Mouse (Mus musculus): ENCODE measurements around the gene Bex2.
A peak's percentile ranks its signal among the peaks of the same experiment; 100 is the strongest.
"Not testable (repeated sequence)": the region's sequence is repeated elsewhere in the genome, so short reads cannot be mapped to it uniquely, and the experiment has no call there.

The Bex2 gene

DNA sequence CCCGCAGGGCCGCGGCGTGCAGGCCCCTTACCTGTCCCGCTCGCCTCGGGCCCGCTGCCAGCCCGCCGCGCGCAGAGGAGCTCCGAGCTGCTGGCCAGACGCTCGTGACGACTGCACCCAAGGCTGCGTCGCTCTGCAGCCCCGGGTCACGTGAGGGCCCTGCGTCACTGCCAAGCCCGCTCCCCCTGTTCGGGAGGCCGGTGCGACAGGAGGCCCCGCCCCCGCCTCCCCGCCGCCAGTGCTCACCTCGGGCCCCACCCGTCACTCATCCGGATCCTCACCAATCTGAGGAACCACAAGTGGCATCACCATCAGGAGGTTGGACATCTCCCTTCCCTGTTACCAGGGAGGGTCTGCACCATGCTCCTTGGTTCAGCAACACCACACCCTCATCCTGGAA is at the start of gene Bex2:
Bex2 (minus strand) TSS at position 217 of the 400 bp plus-strand sequence.
- DNase-seq = not testable (repeated sequence)

DNA sequence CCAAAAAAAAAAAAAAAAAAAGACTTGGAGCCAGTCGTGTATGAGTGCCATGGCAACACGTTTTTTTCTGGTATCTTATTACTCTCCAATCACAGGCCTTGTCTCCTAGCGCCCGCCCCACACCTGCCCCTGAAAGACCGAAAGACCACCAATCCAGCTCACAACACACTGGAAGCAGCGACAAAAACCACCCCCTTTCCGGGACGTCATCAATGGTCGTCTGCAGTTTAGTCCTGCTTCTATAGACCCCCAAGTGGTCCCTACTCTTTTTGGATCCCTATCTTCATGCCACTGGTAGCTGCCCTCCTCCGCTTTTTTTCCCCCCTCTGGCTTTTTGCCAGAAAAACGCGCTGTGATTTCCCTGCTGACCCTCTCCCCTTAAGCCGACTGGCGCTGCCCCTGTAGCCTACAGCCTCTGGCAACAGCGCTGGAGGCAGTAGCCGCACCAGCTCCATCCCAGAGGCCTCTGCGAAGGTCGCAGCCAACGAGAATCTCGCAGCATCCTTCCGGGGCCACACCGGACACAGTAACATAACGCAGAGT is 47.5 kb upstream of the Bex2 start:
- peak in 1 of 2 experiments; percentile 29 for DNase-seq

GRCm38 (mm10) chrX:136115015-136115414 is 47.0 kb upstream of the Bex2 start:
- DNase-seq = no peak

DNA sequence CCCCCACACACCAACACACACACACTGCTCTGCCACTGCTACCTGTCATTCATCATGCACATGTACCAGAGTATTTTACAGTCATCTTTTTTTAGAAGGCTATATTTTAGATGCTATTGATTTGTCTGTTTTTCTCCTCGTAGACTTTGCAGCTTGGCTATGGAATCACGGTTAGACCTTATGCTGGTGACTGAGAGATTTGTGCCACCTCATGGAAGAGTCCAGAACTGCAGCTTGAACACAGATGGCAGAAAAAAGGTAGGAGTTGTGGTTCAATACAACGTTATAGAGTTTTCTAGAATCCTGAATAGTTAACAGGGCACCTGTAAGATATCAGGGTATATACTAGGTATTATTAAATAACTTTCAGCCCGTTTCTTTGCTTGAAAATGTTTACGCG is 39.9 kb upstream of the Bex2 start:
- DNase-seq = peak; percentile 36 to 41

- DNase-seq = no peak
These were observed 36.7 kb upstream of the Bex2 start for GRCm38 (mm10) chrX:136104724-136105088.

DNA sequence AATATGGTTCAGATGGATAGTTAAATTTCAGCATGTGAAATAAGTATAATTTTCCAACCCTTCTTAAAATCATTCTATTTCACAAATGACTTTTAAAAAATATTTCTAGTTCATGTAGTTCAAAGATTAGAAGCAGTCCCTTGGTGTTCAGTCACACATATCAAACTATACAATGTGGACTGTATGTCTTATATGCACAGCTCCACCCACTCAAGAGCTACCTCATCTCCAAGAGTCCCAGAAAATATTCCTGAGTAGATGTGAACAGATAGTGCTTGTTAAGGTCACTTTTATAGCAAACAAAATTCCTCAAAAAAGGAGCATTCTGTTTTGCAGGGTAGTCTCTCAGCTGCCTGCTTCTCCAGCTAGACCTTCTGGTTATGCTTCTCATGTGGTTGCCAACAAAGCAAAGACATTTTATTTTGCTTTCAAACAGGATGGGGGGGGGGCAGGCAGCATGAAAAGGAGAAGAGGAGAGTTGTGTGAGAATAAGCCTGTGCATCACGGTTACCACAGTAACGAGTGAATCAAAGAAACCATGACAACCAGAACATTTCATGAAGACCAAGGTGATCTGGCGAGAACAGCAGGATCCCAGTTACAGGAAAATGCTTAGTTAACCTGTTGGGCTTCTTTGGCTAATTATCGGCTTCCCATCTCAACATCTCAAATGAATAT is 36.1 kb upstream of the Bex2 start:
- no peak for DNase-seq

DNA sequence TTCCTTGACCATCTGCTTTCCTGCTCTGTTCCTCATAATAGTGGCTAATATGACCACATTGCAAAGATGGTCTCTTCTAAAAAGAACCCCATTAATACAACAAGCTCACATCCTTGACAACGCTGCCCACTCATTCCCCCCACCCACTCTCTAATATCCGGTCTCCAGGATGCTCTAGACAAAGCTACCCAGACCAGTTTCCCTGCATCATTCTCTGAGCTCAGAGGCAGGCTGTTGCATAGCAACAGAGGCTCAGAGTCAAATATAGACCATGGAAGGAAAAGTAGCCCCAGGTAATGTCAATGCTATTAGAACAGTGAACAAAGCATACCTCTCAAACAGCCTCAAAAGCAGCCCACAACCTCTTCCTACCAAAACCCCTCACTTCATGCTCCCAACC is 26.4 kb upstream of the Bex2 start:
- no peak for DNase-seq

- no peak for DNase-seq
These were observed 24.7 kb upstream of the Bex2 start for GRCm38 (mm10) chrX:136092497-136093279.

GRCm38 (mm10) chrX:136085155-136085554 is 17.1 kb upstream of the Bex2 start, which contains the start of gene Nxf3:
Nxf3 (minus strand) TSS chrX:136085255.
- DNase-seq = no peak

GRCm38 (mm10) chrX:136067201-136067991 is 640 bp downstream of the Bex2 start:
- DNase-seq = not testable (repeated sequence)

DNA sequence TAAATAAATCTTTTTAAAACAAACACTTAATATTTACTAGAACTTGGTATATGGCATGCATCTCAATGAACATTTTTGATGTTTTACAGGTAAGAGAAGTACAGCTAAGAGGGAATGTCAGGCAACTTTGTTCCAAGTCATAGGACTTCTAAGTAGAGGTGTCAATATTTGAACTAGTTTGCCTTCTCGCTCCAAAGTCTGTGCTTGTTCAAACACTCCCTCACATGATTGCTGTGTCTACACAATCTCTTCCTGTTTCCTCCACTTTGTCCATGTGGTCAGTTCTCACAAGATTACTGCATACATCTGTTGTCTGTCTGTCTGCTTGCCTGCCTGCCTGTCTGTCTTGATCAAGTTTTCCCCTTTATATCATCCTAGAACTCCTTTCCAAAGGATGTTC is 7.3 kb downstream of the Bex2 start:
- DNase-seq = no peak

DNA sequence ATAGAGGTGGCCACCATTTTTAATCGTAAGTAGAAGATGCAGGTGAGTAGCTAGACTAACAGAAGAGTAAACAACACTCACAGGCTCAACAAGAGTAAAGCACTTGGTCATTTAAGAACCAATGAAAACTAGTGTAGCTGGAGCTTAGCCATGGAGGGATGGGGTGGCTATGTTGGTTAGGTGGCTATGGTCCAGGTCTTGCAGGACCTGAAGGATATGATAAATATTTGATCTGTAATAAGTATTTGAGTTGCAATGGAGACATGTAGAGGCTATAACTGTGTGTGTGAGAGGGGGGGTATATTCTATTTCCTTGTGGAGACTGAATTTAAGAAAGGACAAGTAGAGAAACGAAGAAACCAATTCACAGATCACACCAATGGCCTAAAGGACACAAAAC is 16.8 kb downstream of the Bex2 start:
- no peak for DNase-seq

DNA sequence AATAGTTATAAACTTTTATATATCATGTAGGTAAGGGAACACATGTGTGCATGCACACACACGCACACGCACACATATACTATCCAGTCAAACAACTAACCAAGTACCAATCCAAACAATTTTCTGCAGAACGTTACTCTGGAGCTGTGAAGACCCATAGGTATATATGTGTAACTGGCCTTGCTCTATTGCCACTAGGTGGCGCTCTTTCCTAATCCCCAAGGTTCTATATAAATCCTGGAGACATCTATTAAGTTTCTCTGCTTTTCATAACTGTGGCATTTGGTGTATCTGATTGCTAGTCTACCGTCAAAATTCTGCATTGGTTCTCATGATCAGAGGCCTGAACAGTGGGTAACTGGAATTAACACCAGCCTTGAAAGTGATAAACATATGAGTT is 20.5 kb downstream of the Bex2 start:
- DNase-seq = peak; percentile 40 to 73

- DNase-seq = no peak
These were observed 24.3 kb downstream of the Bex2 start for GRCm38 (mm10) chrX:136043726-136044125.

DNA sequence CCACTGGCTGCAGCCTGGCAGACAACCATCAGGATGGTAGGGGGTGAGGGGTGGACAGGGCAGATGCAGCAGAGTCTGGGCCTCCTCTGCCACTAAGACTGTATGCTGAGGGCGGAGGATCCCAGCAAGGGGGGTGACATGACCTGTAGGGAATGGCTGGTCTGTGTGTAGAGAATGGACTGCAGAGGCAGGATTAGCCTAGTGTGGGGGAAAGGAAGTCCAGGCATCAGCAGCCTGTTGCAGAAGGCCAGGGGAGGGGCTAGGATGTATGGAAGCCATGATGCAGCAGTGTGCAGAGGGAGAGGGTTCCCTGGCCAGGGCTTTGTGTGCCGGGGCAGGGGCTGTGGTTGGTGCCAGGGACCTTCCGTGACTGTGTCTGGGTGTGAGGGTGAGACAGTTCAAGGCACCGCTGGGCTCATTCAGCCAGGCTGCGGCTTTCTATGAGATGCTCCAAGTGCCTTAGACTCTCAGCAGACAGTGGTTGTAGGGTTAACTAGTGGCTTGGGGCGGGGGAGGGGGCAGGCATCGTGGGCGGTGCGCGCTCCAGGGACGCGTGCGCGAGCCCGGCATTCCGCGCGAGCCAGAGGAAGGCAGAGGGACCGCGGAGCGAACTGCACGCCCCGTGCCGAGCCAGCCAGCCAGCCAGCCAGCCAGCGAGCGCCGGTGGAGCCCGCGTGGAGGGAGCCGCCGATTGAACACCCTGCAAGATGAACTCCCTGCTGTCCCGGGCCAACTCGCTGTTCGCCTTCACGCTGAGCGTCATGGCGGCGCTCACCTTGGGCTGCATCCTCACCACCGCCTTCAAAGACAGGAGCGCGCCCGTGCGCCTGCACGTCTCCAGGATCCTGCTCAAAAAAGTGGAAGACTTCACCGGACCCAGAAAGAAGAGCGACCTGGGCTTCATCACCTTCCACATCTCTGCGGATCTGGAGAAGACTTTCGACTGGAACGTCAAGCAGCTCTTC is 35.0 kb downstream of the Bex2 start, which contains the start of gene Arxes1:
Arxes1 (plus strand) TSS at position 569 of the 965 bp plus-strand sequence.
- DNase-seq = peak in 1 of 2 experiments; percentile 48

DNA sequence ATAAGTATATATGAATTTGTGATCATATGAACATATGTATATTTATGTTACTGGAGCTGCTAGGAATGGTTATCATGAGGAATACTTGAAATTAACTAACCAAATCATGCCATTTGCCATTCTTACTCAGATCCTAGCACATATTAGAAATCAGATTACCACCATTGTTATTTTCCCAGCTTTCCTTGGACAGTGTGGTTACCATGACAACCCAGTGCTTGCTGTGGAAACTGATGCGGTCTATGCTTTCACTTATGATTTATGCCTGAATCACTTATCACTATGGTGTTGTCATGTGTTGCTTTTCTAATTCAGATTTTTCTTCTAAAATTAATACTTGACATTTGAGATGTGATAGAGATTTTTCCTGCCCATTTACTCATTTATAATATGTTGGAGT is 37.7 kb downstream of the Bex2 start:
- DNase-seq = no peak

Data from kidney, postnatal 25 days (tissue).